Mouse (Mus musculus) brown adipose tissue, adult 24 weeks (tissue): ENCODE measurements around the gene Obsl1. TPM values are rescaled to one million over a fixed set of nuclear protein-coding genes. Genes with fewer than 3 reads are reported as not detected.

ENCODE experiments used
- H3K27ac ChIP-seq: fragments of 200-500 bp; replicated peaks from 2 replicates; pipeline ENCODE4 v1.5.1; 2012; ENCODE audit warnings: low read depth, mild to moderate bottlenecking, low read length
- H3K4me1 ChIP-seq: fragments of 200-500 bp; 2 replicates; pipeline ENCODE4 v1.6.1; 2012; ENCODE audit warnings: low read length, mixed read lengths; ENCODE audit not compliant: control insufficient read depth, insufficient read depth, insufficient read length
- H3K4me3 ChIP-seq: fragments of 200-500 bp; 2 replicates; pipeline ENCODE4 v1.5.1; 2012; ENCODE audit warnings: low read depth, mild to moderate bottlenecking, low read length, moderate library complexity; ENCODE audit not compliant: insufficient read depth
- polyA plus RNA-seq: library from polyadenylated mRNA; stranded (reverse); fragments of >200 nt; gene quantifications from 2 replicates; pipeline ENCODE4 v1.2.4, GENCODE M21; 2012; ENCODE audit not compliant: missing spikeins, insufficient read depth, insufficient read length

Obsl1 gene
- polyA plus RNA-seq, 1 experiment = 0.87 TPM

DNA sequence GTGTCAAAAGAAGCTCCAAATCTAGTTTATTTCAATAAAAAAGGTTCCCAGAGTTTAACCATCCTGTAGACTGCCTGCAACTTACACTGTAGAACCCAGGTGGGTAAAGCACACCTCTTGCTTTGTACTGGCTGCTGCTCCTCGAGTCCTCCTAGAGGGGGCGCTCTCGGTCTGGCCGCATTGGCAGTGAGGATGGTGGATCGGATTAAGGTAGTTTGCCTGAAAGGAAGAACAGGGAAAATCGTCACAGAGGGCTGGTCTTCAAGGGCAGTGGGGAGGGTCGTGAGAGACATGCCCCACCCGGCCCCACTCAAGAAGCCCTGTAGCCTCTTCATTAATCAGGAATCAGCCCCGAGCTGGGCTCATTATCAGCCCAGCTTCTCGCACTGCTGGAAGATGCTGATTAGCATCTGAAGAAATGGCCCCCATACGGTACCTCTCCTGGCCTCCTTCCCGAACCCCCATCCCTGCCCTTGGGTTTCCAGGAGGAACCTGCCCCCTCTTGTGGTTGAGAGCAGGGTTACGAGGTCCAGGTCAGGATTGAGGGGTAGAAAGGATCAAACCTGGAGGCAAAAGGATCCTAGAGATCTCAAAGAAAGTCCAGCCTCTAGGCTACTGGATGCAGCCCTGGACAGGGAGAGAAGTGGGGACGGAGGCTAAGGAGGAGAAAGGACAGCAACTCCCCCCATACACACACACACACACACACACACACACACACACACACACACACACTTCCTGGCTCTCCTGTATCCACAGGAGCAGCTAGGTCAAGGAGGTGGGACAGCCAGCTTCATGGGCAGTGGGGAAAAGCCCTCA, 49.3 kb downstream of the Obsl1 start:
- Histone ChIP-seq H3K4me1 (no peaks in the 10 kb centered on the region), H3K4me3 (no peak overlapping the region), H3K27ac (no peak overlapping the region)

DNA sequence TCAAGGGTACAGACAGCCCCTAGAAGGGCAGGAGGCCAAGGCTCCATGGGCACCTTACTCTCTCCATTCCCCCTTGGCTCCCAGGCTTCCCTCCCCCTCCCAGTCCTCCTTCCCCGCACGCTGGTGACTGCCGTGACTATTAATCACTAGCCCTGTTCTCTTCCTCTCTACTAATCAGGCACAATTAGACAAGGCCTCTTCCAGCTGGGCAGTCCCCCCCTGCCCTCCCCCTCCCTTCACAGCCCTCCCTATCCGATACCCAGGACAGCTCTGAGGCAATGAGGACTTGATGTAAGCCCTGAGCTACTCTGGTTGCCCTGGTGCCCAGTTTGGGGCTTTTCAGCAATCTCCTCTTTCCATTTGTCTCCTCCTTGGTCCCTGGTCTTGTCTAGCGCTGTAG, 50.3 kb downstream of the Obsl1 start:
- no peaks in the 10 kb centered on the region for H3K4me1 ChIP-seq
- no peak overlapping the region for H3K27ac ChIP-seq
- no peak overlapping the region for H3K4me3 ChIP-seq

DNA sequence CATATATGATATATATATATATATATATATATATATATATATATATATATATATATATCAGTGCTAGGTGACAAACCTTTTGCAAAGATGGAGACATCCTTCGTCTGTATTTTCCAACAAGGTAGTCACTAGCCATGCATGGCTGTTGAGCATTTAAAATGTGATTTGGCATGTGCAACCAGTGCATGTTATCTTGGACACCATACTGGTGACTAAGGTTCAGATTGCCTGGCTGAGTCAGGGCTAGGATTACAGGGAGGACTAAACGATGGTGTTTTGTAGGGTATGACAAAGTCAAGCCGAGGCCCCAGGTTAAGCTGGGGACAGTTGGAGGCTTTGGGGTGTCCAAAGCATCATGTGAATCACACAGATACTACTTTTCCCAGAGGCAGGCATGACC, 50.8 kb downstream of the Obsl1 start:
- Histone ChIP-seq H3K4me3 (no peak overlapping the region), H3K27ac (no peak overlapping the region), H3K4me1 (no peaks in the 10 kb centered on the region)

DNA sequence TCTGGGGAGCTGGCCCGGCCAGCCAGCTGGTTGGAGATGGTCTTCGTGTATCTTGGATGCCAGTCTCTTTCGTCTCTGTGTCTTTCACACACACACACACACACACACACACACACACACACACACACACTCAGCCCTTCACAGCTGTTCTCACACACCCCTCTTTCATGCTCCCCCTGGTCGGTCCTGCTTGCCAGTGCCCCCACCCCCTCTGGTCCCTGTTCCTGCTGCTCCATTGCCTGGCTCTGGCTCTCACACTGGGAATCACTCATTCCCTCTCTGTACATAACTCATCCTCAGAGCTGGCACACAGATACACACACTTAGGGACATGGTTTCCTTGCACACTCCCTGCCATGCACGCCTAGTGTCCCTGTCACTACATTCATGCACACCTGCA, 54.4 kb downstream of the Obsl1 start:
- no peak overlapping the region for H3K4me3 ChIP-seq

DNA sequence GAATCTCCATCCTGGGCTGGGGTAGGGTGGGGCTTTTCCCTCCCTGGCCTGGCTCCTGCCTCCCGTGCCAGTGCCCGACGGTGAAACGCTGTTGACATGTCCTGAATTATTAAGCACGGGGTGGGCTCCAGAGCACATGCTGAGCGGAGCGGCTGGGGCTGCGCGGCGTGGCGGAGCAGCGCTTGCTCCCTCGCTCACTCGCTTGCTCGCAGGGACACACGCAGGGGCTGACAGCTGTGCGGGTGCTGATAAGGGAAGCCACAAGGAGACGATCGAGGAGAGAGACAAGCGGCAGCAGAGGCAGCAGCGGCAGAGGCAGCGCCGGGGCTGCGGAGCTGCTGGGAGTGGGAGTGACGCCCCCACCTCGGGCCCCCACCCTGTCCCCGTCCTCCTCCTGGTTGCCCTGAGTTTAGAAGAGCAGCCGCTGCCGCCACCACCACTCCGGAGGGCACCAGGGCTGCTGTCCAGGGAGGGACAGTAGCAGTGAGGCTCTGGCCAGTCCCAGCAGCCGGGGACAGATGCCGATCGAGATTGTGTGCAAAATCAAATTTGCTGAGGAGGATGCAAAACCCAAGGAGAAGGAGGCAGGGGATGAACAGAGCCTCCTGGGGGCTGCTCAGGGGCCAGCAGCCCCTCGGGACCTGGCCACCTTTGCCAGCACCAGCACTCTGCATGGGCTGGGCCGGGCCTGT, 55.8 kb downstream of the Obsl1 start, which contains the start of gene Asic4:
Asic4 (plus strand) TSS at position 123 of the 692 bp plus-strand sequence.
- H3K4me1 ChIP-seq = no peaks in the 10 kb centered on the region
- no peak within 1 kb of the TSS for H3K27ac ChIP-seq
- no peak within 1 kb of the TSS for H3K4me3 ChIP-seq

More for the DNA sequence above, 54.4 kb downstream of the Obsl1 start:
- H3K4me1 ChIP-seq = no peaks in the 10 kb centered on the region
- no peak overlapping the region for H3K27ac ChIP-seq

DNA sequence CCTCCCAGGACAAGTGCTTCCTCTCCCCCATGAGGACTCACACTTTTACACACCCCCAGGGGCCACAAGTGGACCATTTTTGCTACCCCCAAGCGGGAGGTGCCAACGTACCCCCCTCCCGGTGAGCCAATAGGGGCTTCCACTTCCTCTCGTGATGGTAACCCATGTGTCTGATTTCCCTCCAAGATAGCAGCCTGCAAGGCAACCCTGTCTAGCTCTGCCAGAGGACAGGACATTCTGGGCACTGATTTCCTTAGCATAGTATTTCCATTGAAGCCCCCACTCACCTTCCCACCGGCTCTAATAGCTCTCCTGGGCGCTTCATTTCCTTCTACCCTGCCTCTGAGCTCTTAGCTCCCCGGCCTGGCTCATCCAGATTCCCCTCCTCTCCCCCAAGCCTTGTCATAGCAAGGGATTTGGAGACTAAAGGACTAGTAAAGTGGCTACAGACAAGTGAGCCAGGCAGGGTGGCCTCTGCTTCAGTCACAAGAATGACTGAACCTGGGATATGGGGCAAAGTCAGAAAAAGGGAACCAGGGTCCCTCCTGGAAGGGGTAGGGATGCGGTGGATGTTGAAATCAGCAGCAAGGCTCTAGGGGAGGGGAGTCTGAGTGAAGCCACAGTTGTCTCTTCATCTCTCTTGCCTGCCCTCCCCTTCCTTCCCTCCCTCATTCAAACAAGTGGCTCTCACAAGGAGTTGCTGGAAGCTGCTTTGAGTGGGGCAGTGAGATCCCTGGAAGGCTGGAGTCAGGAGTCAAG, 56.7 kb downstream of the Obsl1 start:
- no peak overlapping the region for H3K27ac ChIP-seq

DNA sequence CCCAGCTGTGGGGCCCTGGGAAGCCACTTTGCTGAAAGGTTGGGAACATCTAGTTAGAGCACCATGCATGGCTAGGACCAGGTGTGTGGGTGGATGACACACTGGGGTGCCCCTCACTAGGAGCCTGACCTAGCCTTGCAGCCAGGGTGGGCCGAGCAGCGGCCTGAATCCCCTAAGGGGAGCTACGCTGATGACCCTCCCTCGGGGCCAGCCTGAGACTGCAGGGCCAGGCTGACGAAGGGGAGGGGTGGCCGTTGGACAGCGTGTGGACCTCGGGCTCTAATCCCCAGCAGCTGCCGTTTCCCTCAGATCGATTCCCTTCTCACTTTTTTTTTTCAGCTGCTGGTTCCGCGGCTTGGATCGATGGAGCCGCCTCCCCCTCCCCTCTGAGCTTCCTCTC, 57.3 kb downstream of the Obsl1 start:
- no peak overlapping the region for H3K4me3 ChIP-seq
- no peaks in the 10 kb centered on the region for H3K4me1 ChIP-seq
- H3K27ac ChIP-seq = no peak overlapping the region

More for the DNA sequence above, 56.7 kb downstream of the Obsl1 start:
- Histone ChIP-seq H3K4me1 (no peaks in the 10 kb centered on the region), H3K4me3 (no peak overlapping the region)

DNA sequence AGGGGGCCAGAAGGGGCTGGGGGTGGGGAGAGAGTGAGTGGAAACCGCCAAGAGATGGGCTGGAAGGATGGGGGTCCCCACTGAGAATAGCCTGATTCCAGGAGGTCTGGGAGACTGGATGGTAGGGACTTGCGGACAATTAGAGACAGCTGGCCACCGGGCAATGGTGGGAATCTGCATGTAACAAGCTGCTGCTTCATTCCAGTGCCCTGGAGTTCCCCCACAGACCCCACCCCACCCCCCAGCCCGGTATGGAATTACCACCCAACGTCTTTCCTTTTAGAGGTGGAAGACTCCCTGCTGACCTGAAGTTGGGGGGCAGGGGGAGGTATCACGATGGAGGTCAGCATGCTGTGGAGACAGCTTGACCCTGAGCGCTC, 58.2 kb downstream of the Obsl1 start:
- no peaks in the 10 kb centered on the region for H3K4me1 ChIP-seq
- H3K4me3 ChIP-seq = no peak overlapping the region
- no peak overlapping the region for H3K27ac ChIP-seq

DNA sequence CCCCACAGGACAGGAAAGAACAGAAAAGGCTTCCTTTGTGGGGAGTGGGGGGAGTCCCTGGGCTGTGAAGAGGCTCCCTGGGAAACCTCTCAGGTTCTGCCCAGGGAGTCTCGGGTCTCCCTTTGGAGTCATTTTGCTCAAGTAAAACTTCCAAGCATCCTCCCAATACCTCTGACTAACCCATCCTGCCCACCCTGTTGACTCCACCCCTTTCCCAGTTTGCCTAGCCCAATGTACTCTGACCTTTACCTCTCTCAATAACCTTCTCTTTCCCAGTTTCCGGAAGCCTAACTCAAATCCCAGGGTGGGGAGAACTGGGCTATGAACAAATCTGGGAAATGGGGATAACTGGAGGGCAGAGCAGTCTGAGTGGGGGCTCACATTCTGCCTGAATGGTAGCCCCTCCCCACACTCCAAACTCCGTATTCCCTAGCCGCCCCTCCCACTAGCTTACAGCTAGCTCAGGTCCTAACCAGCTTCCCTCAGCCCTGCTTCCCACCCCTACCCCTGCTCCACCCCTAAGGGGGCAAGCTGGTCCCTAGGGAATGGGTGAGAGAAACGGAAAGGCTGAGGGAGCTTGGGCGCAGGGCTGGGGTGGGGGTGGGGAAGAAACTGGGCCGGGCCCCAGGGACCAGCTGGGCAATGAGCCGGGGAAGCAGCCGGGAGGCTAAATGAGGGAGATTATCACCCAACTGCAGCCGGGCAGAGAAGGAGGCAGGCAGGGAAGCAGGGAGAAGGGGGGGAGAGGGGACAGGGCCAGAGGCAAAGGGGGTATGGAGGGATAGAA, 58.8 kb downstream of the Obsl1 start:
- no peak overlapping the region for H3K4me3 ChIP-seq
- no peaks in the 10 kb centered on the region for H3K4me1 ChIP-seq
- H3K27ac ChIP-seq = no peak overlapping the region

DNA sequence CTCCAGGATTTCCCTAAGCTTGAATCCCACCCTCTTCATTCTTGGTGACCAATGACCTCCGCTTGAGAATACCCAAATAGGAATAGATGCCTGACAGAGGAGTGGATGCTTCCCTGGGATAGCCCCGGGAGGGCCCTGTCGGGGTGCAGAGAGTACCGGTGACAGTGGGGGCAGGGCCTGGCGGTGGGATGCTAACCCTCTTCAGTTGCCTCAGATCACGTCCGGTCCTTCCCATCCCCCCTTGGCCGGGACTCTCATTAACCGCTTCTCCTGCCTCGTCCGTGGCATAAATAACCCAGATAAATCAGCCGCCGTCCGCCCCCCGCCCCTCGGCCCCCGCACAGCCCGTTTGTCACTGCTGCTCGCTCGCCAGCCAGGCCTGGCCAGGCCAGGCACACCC, 59.6 kb downstream of the Obsl1 start:
- no peak overlapping the region for H3K27ac ChIP-seq
- no peaks in the 10 kb centered on the region for H3K4me1 ChIP-seq
- H3K4me3 ChIP-seq = no peak overlapping the region

DNA sequence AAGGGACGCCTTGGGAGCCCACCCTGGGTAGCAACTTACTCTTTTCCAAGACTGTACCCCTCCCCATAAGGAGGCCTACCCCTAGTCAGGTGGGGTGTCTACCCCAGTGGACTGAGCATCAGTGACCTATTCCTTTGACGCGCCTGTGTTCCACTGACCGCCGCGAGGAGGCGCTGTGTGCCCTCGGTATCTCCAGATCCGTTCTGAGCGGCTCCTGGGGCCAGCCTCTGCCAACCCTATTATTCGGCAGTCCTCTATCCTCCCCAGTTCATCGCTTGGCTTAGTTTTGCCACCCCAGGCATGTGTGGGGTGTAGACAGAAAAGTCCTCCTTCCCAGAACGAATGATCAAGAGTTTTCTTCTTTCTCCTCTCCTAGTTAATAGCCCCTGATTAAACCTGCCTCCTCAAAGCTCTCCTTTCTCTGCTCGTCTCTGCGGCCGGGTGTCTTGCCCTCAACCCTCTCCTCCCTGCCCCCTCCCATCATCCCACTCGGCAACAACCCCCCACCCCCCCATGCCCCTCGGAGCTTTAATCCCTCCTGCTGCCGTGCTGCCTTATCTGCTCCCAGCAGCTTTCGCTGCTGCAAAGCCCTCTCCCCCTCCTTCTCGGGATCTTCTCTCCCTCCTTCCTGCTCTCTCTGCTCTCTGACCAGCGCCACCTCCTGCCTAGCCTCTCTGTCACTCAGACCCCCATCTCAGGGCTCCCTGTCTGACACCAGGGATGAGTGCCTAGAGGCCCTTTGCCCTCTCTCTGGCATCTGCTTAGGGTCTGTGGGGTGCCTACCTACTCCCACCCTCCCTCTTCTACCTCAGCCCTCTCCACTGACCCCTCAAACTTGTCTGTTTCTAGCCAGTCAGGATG, 60.3 kb downstream of the Obsl1 start:
- no peaks in the 10 kb centered on the region for H3K4me1 ChIP-seq
- H3K27ac ChIP-seq = no peak overlapping the region
- no peak overlapping the region for H3K4me3 ChIP-seq

DNA sequence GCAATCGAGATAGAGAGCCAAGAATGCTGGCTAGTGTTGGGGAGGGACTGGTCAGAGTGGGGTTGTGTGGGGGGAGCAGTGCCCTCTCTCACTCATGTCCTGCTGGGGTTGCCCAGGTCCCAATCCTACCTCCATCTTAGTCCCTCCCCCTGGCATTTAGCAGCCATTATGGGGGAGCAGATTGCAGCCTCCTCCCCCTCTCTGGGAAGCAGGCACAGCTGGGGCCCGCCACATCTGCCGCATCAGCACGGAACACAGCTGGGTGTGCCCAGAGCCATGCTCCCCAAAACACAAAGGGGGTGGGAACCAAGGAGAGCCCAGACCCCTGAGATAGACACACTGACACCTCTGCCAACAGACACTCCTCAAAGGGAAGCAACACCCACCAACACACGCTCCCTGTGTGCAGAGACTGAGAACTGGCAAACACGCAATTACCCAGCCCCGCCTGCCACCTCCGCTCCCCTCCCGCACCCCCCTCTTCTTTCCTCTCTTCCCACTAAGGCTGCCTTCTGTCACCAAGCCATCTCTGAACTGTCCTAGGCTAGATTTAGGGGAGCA, 61.0 kb downstream of the Obsl1 start:
- Histone ChIP-seq H3K4me3 (no peak overlapping the region), H3K27ac (no peak overlapping the region), H3K4me1 (no peaks in the 10 kb centered on the region)

DNA sequence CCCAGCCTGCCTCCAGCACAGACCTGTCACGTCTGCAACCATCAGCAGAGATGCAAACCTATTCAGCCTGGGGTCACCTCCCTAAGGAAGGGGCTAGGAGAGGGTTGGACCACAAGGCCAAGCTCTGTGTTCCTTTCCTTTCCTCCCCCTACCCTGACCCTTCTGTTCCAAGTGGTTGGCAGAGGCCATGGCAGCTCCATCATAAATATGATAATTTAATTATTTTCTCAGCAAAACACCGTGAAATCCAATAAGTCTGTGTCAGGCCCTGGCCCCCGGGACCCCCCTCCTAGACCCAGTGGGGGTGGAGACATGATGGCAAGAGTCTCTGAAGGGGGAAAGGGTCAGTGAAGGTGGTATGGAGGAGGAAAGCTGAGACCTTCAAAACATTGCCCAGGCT, 62.0 kb downstream of the Obsl1 start:
- H3K27ac ChIP-seq = no peak overlapping the region
- H3K4me1 ChIP-seq = no peaks in the 10 kb centered on the region
- no peak overlapping the region for H3K4me3 ChIP-seq
